Mouse (Mus musculus): ENCODE results near the gene Cabp7.
"Not testable (repeated sequence)": the region's sequence is repeated elsewhere in the genome, so short reads cannot be mapped to it uniquely, and the experiment has no call there.

Gene Cabp7

GRCm38 (mm10) chr11:4750263-4750662, 3.7 kb upstream of the Cabp7 start:
- peak; percentile 42 for DNase-seq (ENCODE audit: low read depth, low spot score)

GRCm38 (mm10) chr11:4747285-4747684, 707 bp upstream of the Cabp7 start:
- no peak for DNase-seq (ENCODE audit: low read depth, low spot score)

- DNase-seq (ENCODE audit: low read depth, low spot score): no peak
Measured at GRCm38 (mm10) chr11:4745969-4746368, 609 bp downstream of the Cabp7 start.

- no peak for DNase-seq (ENCODE audit: low read depth, low spot score)
Measured at GRCm38 (mm10) chr11:4744691-4745090, 1.9 kb downstream of the Cabp7 start.

- DNase-seq (ENCODE audit: low read depth, low spot score): no peak
Measured at GRCm38 (mm10) chr11:4740785-4741184, 5.8 kb downstream of the Cabp7 start.

GRCm38 (mm10) chr11:4738719-4739118, 7.9 kb downstream of the Cabp7 start:
- no peak for DNase-seq (ENCODE audit: low read depth, low spot score)

- no peak for DNase-seq (ENCODE audit: low read depth, low spot score)
Measured at GRCm38 (mm10) chr11:4737682-4738081, 8.9 kb downstream of the Cabp7 start.

GRCm38 (mm10) chr11:4736355-4736754, 10.2 kb downstream of the Cabp7 start:
- DNase-seq (ENCODE audit: low read depth, low spot score): no peak

GRCm38 (mm10) chr11:4734179-4734578, 12.4 kb downstream of the Cabp7 start:
- no peak for DNase-seq (ENCODE audit: low read depth, low spot score)

- no peak for DNase-seq (ENCODE audit: low read depth, low spot score)
Measured at GRCm38 (mm10) chr11:4731781-4732180, 14.8 kb downstream of the Cabp7 start.

GRCm38 (mm10) chr11:4730913-4731312, 15.7 kb downstream of the Cabp7 start:
- DNase-seq (ENCODE audit: low read depth, low spot score): no peak

- DNase-seq (ENCODE audit: low read depth, low spot score): no peak
Measured at GRCm38 (mm10) chr11:4730096-4730495, 16.5 kb downstream of the Cabp7 start.

GRCm38 (mm10) chr11:4729603-4730002, 17.0 kb downstream of the Cabp7 start:
- no peak for DNase-seq (ENCODE audit: low read depth, low spot score)

GRCm38 (mm10) chr11:4721728-4722127, 24.9 kb downstream of the Cabp7 start:
- no peak for DNase-seq (ENCODE audit: low read depth, low spot score)

- no peak for DNase-seq (ENCODE audit: low read depth, low spot score)
Measured at GRCm38 (mm10) chr11:4720900-4721580, 25.5 kb downstream of the Cabp7 start.

- no peak for DNase-seq (ENCODE audit: low read depth, low spot score)
Measured at GRCm38 (mm10) chr11:4720393-4720792, 26.2 kb downstream of the Cabp7 start.

GRCm38 (mm10) chr11:4719961-4720360, 26.6 kb downstream of the Cabp7 start:
- DNase-seq (ENCODE audit: low read depth, low spot score): no peak

- no peak for DNase-seq (ENCODE audit: low read depth, low spot score)
Measured at GRCm38 (mm10) chr11:4718548-4718947, 28.0 kb downstream of the Cabp7 start.

GRCm38 (mm10) chr11:4716530-4717236, 29.9 kb downstream of the Cabp7 start:
- no peak for DNase-seq (ENCODE audit: low read depth, low spot score)

- no peak for DNase-seq (ENCODE audit: low read depth, low spot score)
Measured at GRCm38 (mm10) chr11:4715596-4715995, 31.0 kb downstream of the Cabp7 start.

- DNase-seq (ENCODE audit: low read depth, low spot score): no peak
Measured at GRCm38 (mm10) chr11:4714727-4715126, 31.9 kb downstream of the Cabp7 start.

- no peak for DNase-seq (ENCODE audit: low read depth, low spot score)
Measured at GRCm38 (mm10) chr11:4712822-4713221, 33.8 kb downstream of the Cabp7 start.

- DNase-seq (ENCODE audit: low read depth, low spot score): not testable (repeated sequence)
Measured at GRCm38 (mm10) chr11:4710188-4710587, 36.4 kb downstream of the Cabp7 start.

Data from A20 (cell line).